Mouse (Mus musculus): ENCODE data around the gene Sox6. TPM values are rescaled to one million over a fixed set of nuclear protein-coding genes. Genes with fewer than 3 reads are reported as not detected.

The Sox6 gene
- polyA plus RNA-seq, 1 experiment from 2014 or later: 25.5 TPM

DNA sequence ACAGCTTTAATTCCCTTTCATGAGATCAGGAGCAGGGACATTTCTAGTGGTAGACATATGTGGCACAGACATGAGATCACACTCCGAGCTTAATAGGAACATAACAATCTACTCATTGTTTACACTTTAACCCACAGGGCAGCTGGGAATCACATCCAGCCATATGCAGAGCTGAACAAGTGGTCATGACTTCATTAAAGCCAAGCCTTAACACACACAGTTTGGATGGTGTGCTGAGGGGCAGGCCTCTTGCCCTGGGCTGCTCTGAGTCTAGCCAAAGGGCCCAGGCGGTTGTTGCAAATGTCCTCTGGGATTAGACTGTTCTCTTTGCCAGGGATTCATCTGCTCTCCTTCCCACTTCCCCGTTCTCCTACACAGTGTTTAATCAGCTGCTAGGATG, 204.9 kb downstream of the Sox6 start:
- peak; percentile 22 for DNase-seq (ENCODE audit: low spot score)
- H3K27me3 ChIP-seq (replicated peaks; ENCODE audit: low read depth, poor library complexity, severe bottlenecking): no peaks in the 10 kb centered on the region; the same call in 1 of the 2 replicates
- H3K27ac ChIP-seq (replicated peaks): 0 out of 2 replicates have a peak overlapping the region, but pooled peaks have one; percentile 57
- no peaks in the 10 kb centered on the region for H3K9me3 ChIP-seq
- H3K4me1 ChIP-seq: peaks cover 43% of the 10 kb centered on the region
- H3K36me3 ChIP-seq (replicated peaks): no peaks in the 10 kb centered on the region
- no peak overlapping the region for H3K4me3 ChIP-seq
- WGBS: 25% methylated on average over 3 of the region's 3 CpGs

DNA sequence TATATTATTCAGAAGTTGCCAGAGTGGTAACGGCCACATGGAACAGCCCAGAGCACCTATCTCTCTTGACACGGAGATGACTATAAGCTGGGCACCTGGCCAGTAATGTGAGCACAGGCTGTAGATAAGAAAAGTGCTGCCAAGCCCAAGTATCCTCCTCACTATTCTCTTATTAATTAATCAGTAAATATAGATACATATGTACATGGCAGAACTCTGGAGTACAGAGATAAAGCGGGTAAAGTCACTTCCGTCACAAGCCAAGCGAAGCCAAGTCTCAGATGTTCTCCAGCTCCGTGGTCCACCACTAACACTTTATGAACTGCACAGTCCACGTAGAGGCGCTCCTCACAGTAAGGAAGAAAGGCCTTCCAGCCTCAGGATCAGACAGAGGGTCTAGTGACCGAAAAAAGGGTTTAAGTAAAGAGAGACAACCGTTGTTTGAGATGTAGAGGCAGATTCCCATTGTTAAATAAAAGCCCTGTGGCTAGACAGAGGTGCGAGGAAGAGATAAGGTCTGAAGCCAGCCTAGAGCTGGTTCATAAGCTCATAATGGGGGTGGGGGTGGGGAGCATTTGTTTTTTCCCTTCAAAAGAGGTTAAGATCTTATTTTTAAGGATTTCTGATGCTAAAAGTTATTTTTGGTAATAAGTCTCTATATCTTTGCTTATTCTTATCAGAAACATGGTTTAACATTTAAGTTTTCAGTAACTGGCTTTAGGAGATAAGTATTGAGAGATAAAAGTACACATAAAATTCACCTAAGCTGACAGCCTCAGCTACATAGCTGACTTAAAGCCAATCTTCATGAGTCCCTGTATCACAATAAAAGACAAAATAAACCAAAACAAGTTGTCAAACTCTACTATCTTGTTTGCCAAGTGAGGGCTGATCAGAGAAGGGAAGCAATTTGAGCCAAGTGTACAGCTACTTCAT, 207.4 kb downstream of the Sox6 start:
- Histone ChIP-seq H3K9me3 (no peaks in the 10 kb centered on the region), H3K4me3 (no peak overlapping the region), H3K27me3 (replicated peaks; ENCODE audit: low read depth, poor library complexity, severe bottlenecking) (peaks cover 15% of the 10 kb centered on the region), H3K27ac (replicated peaks) (no peak overlapping the region), H3K4me1 (peaks cover 52% of the 10 kb centered on the region), H3K36me3 (replicated peaks) (no peaks in the 10 kb centered on the region)
- no peak for DNase-seq (ENCODE audit: low spot score)
- WGBS: 75% methylated on average over 11 of the region's 11 CpGs

DNA sequence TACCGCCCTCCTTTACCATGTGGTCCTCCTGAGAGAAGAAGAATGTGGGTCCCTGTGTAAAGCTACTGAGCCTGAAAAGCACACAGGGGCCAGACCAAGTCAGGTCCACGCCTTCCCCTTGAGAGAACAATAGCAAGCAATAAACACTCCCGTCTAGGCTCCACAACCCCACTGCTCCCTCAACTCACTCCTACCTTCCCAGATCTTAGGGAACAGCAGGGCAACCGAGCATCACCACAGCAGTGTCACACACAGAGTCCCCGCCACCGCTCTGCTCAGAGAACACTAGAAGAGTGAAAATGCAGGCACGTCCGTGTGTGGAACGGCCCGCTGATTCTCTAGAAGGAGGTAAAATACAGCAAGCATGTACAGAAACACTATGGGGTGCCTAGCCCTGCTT, 208.2 kb downstream of the Sox6 start:
- H3K27me3 ChIP-seq (replicated peaks; ENCODE audit: low read depth, poor library complexity, severe bottlenecking): peaks cover 15% of the 10 kb centered on the region
- H3K36me3 ChIP-seq (replicated peaks): no peaks in the 10 kb centered on the region
- peaks cover 60% of the 10 kb centered on the region for H3K4me1 ChIP-seq
- H3K4me3 ChIP-seq: no peak overlapping the region
- H3K27ac ChIP-seq (replicated peaks): peak overlapping the region; percentile 66
- no peaks in the 10 kb centered on the region for H3K9me3 ChIP-seq
- no peak for DNase-seq (ENCODE audit: low spot score)
- 43% methylated on average over 10 of the region's 10 CpGs for WGBS

DNA sequence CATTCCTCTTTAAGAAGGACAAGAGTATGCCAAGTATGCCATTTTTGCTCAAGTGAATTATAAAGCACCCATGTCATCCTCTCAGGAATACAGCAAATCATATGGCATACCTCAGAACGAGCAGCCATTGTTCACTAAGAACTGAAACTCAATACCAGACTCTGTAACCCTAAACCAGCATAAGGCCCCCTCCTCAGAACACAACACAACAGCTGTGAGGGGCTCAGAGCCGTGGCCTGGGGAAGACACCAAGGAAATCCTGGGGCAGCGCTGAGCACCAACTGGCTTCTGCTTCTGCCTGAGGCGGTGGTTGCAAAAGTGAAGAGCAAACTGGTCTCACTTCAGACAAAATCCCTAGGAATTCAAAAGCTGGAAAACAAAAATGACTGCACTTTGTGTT, 208.8 kb downstream of the Sox6 start:
- Histone ChIP-seq H3K4me1 (peaks cover 66% of the 10 kb centered on the region), H3K27me3 (replicated peaks; ENCODE audit: low read depth, poor library complexity, severe bottlenecking) (peaks cover 15% of the 10 kb centered on the region), H3K4me3 (no peak overlapping the region), H3K36me3 (replicated peaks) (no peaks in the 10 kb centered on the region), H3K27ac (replicated peaks) (peak overlapping the region; percentile 66), H3K9me3 (no peaks in the 10 kb centered on the region)
- peak; percentile 52 for DNase-seq (ENCODE audit: low spot score)
- 8% methylated on average over 4 of the region's 4 CpGs for WGBS

DNA sequence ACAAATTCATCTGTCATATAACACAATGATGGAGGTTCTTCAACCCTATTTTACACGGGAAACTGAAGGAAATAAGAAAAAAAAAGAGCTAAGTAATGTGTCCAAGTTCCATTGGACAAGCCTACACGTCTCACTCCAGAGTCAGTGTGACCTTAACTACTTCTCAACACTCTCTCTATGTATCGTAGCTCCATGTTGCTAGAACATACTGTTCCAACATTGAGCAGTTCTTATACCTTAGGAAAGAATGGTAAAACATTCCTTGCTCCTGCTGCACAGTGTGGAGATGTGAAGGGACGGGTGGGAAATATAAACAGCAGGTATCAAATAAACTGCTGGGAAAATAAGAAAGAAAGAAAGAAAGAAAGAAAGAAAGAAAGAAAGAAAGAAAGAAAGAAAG, 209.3 kb downstream of the Sox6 start:
- no peak for DNase-seq (ENCODE audit: low spot score)
- peaks cover 68% of the 10 kb centered on the region for H3K4me1 ChIP-seq
- 71% methylated on average over 4 of the region's 4 CpGs for WGBS
- H3K4me3 ChIP-seq: no peak overlapping the region
- H3K27me3 ChIP-seq (replicated peaks; ENCODE audit: low read depth, poor library complexity, severe bottlenecking): peaks cover 15% of the 10 kb centered on the region
- H3K9me3 ChIP-seq: no peaks in the 10 kb centered on the region
- no peaks in the 10 kb centered on the region for H3K36me3 ChIP-seq (replicated peaks)
- no peak overlapping the region for H3K27ac ChIP-seq (replicated peaks)

DNA sequence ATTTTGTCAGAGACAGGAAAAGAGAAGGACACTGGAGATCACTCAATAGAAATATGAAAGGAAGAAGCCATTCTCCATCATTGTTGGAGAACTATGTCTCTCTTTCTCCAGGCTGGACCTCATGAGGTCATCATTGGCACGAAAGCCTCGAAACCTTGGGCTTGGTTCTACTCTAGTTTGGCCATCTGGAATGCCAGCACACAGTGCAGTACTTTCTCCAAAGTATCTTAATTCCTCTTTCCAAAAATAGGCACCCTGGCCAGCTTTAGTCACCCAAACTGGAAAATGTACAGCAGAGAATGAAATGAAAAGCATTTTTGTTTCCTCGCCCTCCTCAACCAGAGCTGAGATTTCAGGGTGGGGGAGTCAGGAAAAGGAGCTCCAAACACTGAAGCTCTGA, 213.3 kb downstream of the Sox6 start:
- 85% methylated on average over 3 of the region's 3 CpGs for WGBS

DNA sequence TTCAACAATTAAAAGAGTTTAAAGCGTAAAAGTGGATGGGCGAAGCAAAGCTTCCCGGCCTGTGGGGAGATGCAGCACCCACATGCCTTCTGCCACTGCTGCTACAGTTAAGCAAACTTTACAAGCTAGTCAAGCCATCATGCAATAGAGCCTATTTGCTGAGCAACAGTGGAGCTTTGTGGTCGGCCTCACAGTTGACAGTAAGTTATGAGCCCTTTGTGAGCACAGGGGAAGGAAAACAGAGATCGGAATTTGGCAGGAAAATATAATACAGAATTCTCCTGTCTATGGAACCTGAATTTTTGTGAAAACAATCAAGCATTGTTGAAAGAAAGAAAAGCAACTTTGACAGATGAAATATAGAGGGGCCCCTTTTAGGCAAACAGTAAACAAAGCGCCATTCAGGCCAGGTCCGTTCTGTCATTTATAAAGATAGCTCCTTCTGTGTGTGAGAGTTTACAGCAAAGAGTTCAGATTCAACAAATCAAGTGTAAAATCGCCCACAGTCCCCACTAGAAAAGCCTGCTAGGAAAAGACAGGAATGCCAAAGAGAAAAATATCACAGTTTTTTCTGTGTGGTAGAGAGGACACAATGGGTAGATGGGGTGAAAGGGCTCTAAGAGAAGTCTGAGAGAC, 213.9 kb downstream of the Sox6 start:
- 47% methylated on average over 8 of the region's 8 CpGs for WGBS
- DNase-seq (ENCODE audit: low spot score): no peak
- Histone ChIP-seq H3K27me3 (replicated peaks; ENCODE audit: low read depth, poor library complexity, severe bottlenecking) (peaks cover 15% of the 10 kb centered on the region), H3K4me1 (peaks cover 46% of the 10 kb centered on the region), H3K36me3 (replicated peaks) (no peaks in the 10 kb centered on the region), H3K27ac (replicated peaks) (0 out of 2 replicates have a peak overlapping the region, but pooled peaks have one; percentile 1), H3K4me3 (no peak overlapping the region), H3K9me3 (no peaks in the 10 kb centered on the region)

More for the DNA sequence above, 213.3 kb downstream of the Sox6 start:
- no peak for DNase-seq (ENCODE audit: low spot score)
- peaks cover 51% of the 10 kb centered on the region for H3K4me1 ChIP-seq
- no peak overlapping the region for H3K4me3 ChIP-seq
- H3K27me3 ChIP-seq (replicated peaks; ENCODE audit: low read depth, poor library complexity, severe bottlenecking): peaks cover 15% of the 10 kb centered on the region
- H3K36me3 ChIP-seq (replicated peaks): no peaks in the 10 kb centered on the region
- no peak overlapping the region for H3K27ac ChIP-seq (replicated peaks)
- no peaks in the 10 kb centered on the region for H3K9me3 ChIP-seq

DNA sequence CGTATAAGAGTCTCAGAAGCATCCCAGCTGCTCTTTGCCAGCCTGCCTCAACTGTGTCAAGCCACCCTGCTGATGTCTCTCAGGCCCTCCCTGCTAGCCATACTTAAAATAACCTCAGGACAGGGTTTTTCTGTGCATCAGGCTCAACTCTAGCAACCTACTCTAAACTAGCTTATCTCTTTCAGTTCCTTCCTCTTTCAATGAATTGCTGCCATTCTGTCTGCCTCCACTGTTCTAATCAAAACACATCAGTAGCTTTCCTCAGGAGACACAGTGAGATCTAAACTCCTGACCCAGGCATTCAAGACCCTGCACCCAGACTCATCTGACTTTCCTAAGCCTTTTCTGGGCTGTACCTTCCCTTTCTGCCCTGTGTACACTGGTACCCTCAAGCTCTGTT, 219.5 kb downstream of the Sox6 start:
- WGBS: 72% methylated on average over 1 of the region's 1 CpGs
- no peak overlapping the region for H3K27ac ChIP-seq (replicated peaks)
- no peak overlapping the region for H3K4me3 ChIP-seq
- DNase-seq (ENCODE audit: low spot score): no peak
- H3K36me3 ChIP-seq (replicated peaks): no peaks in the 10 kb centered on the region
- no peaks in the 10 kb centered on the region for H3K9me3 ChIP-seq
- no peaks in the 10 kb centered on the region for H3K27me3 ChIP-seq (replicated peaks; ENCODE audit: low read depth, poor library complexity, severe bottlenecking)
- peaks cover 14% of the 10 kb centered on the region for H3K4me1 ChIP-seq

DNA sequence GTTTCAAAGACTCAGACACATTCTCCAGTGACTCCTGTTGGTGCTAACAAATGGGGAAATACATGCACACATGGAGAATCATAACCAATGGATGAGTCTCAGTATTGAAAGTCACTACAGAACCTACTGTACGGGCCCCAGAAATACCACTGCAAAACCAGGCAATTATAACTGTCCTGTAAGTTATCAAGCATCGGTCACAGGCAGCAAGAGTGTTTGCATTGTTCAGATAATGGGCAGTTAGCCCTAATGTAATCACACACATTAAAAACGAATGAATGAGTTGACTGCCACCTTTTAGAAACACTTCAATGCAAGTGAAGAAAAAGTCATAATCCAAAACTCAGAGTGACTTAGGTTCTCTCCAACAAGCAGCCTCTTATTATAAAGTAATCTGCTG, 235.3 kb downstream of the Sox6 start:
- no peaks in the 10 kb centered on the region for H3K27me3 ChIP-seq (replicated peaks; ENCODE audit: low read depth, poor library complexity, severe bottlenecking)
- DNase-seq (ENCODE audit: low spot score): no peak
- 75% methylated on average over 3 of the region's 3 CpGs for WGBS
- no peak overlapping the region for H3K27ac ChIP-seq (replicated peaks)
- H3K4me1 ChIP-seq: peaks cover 13% of the 10 kb centered on the region
- H3K4me3 ChIP-seq: no peak overlapping the region
- no peaks in the 10 kb centered on the region for H3K9me3 ChIP-seq
- H3K36me3 ChIP-seq (replicated peaks): no peaks in the 10 kb centered on the region

DNA sequence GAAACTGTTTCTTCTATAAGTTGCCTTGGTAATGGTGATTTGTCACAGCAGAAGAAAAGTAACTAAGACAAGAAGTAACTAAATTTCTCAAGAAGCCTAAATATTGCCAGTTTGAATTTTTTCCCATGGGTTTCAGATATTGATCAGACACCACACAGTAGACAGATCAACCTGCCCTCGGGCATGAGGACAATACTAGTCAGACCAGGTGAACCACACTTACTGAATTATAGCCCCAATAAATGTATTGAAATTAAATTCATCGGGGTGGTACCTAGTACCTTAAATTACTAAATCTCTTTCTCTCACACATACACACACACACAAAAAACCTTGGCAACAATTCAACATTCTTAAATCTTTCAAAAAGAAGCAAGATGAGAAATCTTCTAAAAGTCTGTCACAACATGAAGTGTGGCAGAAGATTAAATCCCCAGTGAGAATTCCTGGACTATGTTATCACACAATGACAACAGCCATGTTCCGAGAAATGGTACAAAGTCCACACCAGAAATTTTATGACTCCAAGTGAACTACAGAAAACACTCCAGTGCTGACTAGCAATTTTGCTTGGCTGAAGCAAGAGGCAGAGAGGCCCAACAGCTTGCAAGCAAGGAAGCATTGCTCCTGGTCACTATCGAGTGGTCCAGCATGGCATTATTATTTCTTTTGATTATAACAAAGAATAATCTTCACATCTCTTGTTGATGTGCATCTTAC, 244.3 kb downstream of the Sox6 start:
- H3K36me3 ChIP-seq (replicated peaks): no peaks in the 10 kb centered on the region
- H3K4me3 ChIP-seq: no peak overlapping the region
- H3K4me1 ChIP-seq: peaks cover 4% of the 10 kb centered on the region; the same call in 1 of the 2 replicates
- 91% methylated on average over 4 of the region's 4 CpGs for WGBS
- no peaks in the 10 kb centered on the region for H3K9me3 ChIP-seq
- H3K27ac ChIP-seq (replicated peaks): no peak overlapping the region
- H3K27me3 ChIP-seq (replicated peaks; ENCODE audit: low read depth, poor library complexity, severe bottlenecking): no peaks in the 10 kb centered on the region
- DNase-seq (ENCODE audit: low spot score): no peak

DNA sequence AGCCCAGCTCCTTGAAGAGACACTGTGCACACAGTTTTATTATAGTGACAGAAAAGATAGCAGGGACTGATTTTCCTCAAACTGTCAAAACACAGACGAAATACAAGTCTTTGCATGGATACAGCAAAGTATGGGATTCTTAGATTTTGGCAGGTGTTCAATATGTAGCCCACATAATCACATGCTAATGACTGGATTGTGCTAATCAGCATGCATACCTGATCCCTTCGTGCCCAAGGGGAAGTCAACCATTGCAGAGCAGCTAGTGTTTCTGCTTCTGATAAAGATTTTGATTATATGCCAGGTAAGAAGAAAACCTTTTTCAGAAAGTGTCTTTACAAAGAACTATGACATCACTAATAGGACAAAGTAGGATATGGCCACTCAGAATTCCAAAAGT, 245.8 kb downstream of the Sox6 start:
- DNase-seq (ENCODE audit: low spot score): no peak
- Histone ChIP-seq H3K27me3 (replicated peaks; ENCODE audit: low read depth, poor library complexity, severe bottlenecking) (no peaks in the 10 kb centered on the region), H3K9me3 (no peaks in the 10 kb centered on the region), H3K27ac (replicated peaks) (no peak overlapping the region), H3K4me1 (no peaks in the 10 kb centered on the region), H3K36me3 (replicated peaks) (no peaks in the 10 kb centered on the region), H3K4me3 (no peak overlapping the region)
- WGBS: 75% methylated on average over 2 of the region's 2 CpGs

DNA sequence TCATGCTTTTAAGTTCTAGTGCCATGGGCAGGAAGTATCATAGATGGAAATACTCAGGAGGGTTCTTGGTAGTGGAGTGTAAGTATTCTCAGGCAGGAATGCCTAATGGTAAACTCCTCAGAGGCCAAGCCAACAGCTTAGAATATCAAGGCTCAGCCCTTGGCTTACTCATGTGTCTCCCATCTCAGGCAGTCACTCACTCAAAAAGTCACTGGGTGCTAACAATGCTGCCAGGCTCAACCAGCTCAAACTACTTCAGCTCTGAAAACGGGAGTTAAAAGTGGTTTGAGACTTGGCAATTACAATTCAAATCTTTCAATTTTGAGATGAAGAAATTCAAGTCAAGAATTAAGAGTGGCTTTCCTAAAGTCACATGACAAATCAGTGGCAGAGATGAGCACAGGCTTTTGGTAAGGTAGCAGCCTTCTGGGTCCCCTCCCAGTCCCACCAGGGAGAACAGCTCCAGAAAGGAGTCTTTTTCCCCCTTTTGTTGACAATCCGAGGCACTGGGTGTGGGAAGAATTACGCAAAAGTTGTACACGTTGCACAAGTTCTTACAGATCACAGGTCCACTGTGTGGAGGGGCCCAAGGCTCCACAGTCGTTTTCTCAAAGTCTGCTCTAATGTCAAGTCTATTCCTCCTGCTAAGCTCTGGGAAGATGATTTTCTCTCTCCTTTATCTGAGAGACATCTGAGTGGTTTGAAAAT, 249.3 kb downstream of the Sox6 start:
- H3K27me3 ChIP-seq (replicated peaks; ENCODE audit: low read depth, poor library complexity, severe bottlenecking): no peaks in the 10 kb centered on the region
- H3K9me3 ChIP-seq: no peaks in the 10 kb centered on the region
- WGBS: 82% methylated on average over 5 of the region's 5 CpGs
- no peaks in the 10 kb centered on the region for H3K4me1 ChIP-seq
- no peak overlapping the region for H3K27ac ChIP-seq (replicated peaks)
- H3K36me3 ChIP-seq (replicated peaks): no peaks in the 10 kb centered on the region
- no peak for DNase-seq (ENCODE audit: low spot score)
- no peak overlapping the region for H3K4me3 ChIP-seq
